Mouse (Mus musculus) G1E (cell line): Measurements from ENCODE around the gene Atf5.

ENCODE experiments used
- CTCF ChIP-seq: IDR thresholded peaks from 2 replicates; pipeline ENCODE4 v1.5.1; 2012; ENCODE audit warnings: low read depth, low read length, inconsistent platforms, mixed read lengths
- GATA1 ChIP-seq: IDR thresholded peaks from 2 replicates; pipeline ENCODE4 v1.6.1; 2012; ENCODE audit warnings: borderline replicate concordance, low read length, inconsistent platforms, mixed read lengths

DNA sequence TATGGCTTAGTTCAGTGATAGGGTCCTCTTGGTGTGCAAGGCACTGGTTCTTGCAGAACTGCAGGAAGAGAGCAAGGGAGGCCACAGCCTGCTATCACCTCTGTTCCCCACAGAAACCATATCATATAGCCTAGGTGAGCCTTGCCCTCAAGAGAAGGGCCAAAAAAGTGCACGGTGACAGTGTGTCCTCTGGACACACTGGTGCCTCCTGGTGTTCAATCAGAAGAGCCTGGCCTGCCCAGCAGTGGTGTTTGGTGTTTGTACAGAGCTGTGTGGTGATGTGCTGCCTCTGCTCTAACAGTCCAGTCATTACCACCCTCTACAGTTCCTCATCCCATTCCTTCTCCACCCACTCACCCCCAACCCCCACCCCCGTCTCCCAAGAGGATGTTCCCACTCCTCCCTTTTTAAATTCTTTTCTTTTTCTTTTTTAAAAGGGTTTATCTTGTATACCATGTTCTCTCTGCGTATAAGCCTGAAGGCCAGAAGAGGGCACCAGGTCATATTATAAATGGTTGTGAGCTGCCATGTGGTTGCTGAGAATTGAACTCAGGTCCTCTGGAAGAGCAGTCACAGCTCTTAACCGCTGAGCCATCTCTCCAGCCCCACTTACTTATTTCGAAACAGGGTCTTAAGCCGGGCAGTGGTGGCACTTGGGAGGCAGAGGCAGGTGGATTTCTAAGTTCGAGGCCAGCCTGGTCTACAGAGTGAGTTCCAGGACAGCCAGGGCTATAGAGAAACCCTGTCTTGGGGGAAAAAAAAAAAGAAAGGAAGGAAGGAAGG, 5.4 kb upstream of the Atf5 start:
- TF ChIP-seq CTCF (no peak), GATA1 (no peak)
